ENCODE assay signal across 19 mouse cellular contexts in genomic region chr12:79745845-79746510, GRCm38 (mm10).
DNase-seq lines count a peak whose midpoint lies in the region; ATAC-seq and TF ChIP-seq lines count a peak whose summit lies in the region.
"Had no signal": no experiment of that assay in that cellular context is flagged by ENCODE, and none has a peak within 500 bp of the region (broad histone marks: within the 10 kb centered on the region; RNA-seq: fewer than 3 reads in every experiment).

No protein-coding gene starts in this region.

- WGBS in kidney, embryonic 15.5 days = 22% methylated on average over 10 of the region's 10 CpGs

- no peak for DNase-seq in gastrocnemius, adult 2 months
- no peak for DNase-seq in gastrocnemius, postnatal 10 days
- DNase-seq in kidney, adult 18-20 months = no peak
- DNase-seq in adipocyte (ENCODE audit: low spot score) = peak; percentile 35
- DNase-seq in mesoderm, embryonic 11.5 days (ENCODE audit: low read depth, low spot score) = peak; percentile 79
- DNase-seq in c-Kit-positive CD71-positive TER-119-positive erythroid progenitor cells, embryonic 14.5 days (ENCODE audit: low spot score) = no peak
- no peak for DNase-seq in thymus, postnatal 4 days
- DNase-seq: adrenal gland, postnatal 25 days; cerebellum, postnatal 36 days; forebrain, postnatal 0 days; gastrocnemius, postnatal 14 days; kidney, adult 8-10 months; right cerebral cortex, postnatal 25 days had no signal

- TF ChIP-seq CTCF in gastrocnemius, adult 2 months (IDR thresholded peaks at IDR 0.05) = no peak

- H3K27me3 ChIP-seq in kidney, embryonic 15.5 days = no peaks in the 10 kb centered on the region
- H3K27me3 ChIP-seq: CH12.LX; limb, embryonic 13.5 days; liver, embryonic 15.5 days; midbrain, embryonic 15.5 days had no signal

- intact Hi-C loops in gastrocnemius, adult 2 months (cut with DNase I) = no loop called here

- H3K27ac ChIP-seq in gastrocnemius, adult 2 months = 0 out of 2 replicates have a peak overlapping the region, but pooled peaks have one; percentile 20
- peak overlapping the region; percentile 52 for H3K27ac ChIP-seq in kidney, embryonic 15.5 days
- H3K27ac ChIP-seq: liver, embryonic 15.5 days; midbrain, embryonic 15.5 days had no signal

- peaks cover 70% of the 10 kb centered on the region for H3K4me1 ChIP-seq in kidney, embryonic 15.5 days

- no peak overlapping the region for H3K4me3 ChIP-seq in gastrocnemius, adult 2 months
- H3K4me3 ChIP-seq in kidney, embryonic 15.5 days (replicated peaks) = no peak overlapping the region
- H3K4me3 ChIP-seq: limb, embryonic 13.5 days; liver, embryonic 15.5 days; midbrain, embryonic 15.5 days had no signal

- no peaks in the 10 kb centered on the region for H3K9me3 ChIP-seq in kidney, embryonic 15.5 days (replicated peaks)
- H3K9me3 ChIP-seq: limb, embryonic 13.5 days; liver, embryonic 15.5 days; midbrain, embryonic 15.5 days had no signal

- H3K9ac ChIP-seq in kidney, embryonic 15.5 days = no peak overlapping the region
- H3K9ac ChIP-seq: forebrain, postnatal 0 days; limb, embryonic 13.5 days; liver, embryonic 15.5 days; midbrain, embryonic 15.5 days had no signal

- H3K36me3 ChIP-seq in kidney, embryonic 15.5 days = no peaks in the 10 kb centered on the region
- H3K36me3 ChIP-seq: limb, embryonic 13.5 days; liver, embryonic 15.5 days; midbrain, embryonic 15.5 days had no signal

- no peak for ATAC-seq in kidney, embryonic 15.5 days (replicated peaks; ENCODE audit: low FRiP score)
- ATAC-seq: forebrain, postnatal 0 days; midbrain, embryonic 15.5 days had no signal

- H3K4me2 ChIP-seq in kidney, embryonic 15.5 days = no peak overlapping the region
- H3K4me2 ChIP-seq: heart, embryonic 11.5 days; limb, embryonic 13.5 days; liver, embryonic 15.5 days; midbrain, embryonic 15.5 days had no signal

Comparison
In these comparisons a context has a peak if more than half of its experiments do, and no peak if none do; other contexts are left out.
1. DNase-seq: peak in adipocyte (single experiment) and mesoderm, embryonic 11.5 days (single experiment); none in gastrocnemius, adult 2 months (single experiment), gastrocnemius, postnatal 10 days (single experiment), kidney, adult 18-20 months (single experiment), c-Kit-positive CD71-positive TER-119-positive erythroid progenitor cells, embryonic 14.5 days (single experiment) and thymus, postnatal 4 days (single experiment).